Mouse (Mus musculus): ENCODE measurements around the gene Gm10142.
A peak's percentile ranks its signal among the peaks of the same experiment; 100 is the strongest.
"Not testable (repeated sequence)": the region's sequence is repeated elsewhere in the genome, so short reads cannot be mapped to it uniquely, and the experiment has no call there.

Gene Gm10142

DNA sequence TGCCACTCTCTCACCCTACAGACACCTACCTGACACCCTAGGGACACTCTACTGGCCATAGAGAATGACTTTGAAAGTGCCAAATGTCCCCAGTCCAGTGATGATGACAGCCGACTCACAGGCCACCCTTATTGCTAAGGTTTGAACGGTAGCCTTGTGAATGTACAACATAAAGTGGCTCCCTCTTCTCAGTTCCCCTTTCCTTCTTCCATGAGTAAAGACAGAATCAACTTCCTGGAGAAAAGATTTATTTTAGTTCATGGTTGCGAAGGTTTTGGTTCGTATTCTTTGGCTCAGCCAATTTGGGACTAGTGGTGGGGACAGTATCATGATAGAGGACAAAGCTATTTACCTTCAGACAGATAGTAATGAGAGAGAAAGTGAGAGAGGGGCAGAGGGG, 23.3 kb downstream of the Gm10142 start:
- no peak for DNase-seq (ENCODE audit: low read depth, low spot score)

- not testable (repeated sequence) for DNase-seq (ENCODE audit: low read depth, low spot score)
These were observed 26.5 kb downstream of the Gm10142 start, which contains the start of gene Gm18596 for GRCm38 (mm10) chr10:77741924-77742688. Gene Gm18596, minus strand, starts transcription at chr10:77742638.

DNA sequence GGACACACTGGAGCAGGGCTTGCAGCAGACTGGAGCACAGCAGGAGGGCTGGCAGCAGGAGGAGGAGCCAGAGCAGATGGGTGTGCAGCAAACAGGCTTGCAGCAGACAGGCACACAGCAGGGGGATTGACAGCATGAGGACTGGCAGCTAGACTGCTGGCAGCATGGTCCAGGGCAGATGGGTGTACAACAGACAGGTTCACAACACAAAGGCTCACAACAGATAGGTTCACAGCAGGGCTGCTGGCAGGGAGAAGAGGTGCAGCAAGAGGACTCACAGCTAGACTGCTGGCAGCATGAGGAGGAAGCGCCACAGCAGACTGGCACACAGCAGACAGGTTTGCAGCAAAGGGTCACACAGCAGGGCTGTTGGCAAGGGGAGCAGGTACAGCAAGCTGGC, 35.1 kb downstream of the Gm10142 start:
- DNase-seq (ENCODE audit: low read depth, low spot score), result not testable (repeated sequence)

DNA sequence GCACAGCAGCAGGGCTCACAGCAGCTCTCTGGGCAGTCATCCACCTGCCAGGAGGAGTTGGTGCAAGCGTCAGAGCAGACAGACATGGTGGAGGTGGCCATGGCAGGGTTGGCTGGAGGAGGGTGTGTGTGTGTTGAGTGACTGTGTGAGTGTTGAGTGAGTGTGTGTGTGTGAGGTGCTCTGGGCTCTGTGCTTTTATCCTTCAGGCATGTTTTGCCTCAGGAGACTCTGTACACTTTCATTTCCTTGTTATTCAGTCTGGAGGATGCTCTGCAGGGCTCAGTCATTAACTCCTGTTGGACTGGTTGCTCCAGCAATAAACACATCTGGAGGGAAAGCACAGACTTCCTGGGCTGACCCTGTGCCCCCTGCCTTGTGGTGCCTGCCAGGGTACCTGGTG, 35.6 kb downstream of the Gm10142 start, which contains the start of gene Gm9736:
Gene Gm9736, minus strand, starts transcription at position 101 of the 400 bp plus-strand sequence.
- not testable (repeated sequence) for DNase-seq (ENCODE audit: low read depth, low spot score)

GRCm38 (mm10) chr10:77752312-77752711, 36.7 kb downstream of the Gm10142 start:
- DNase-seq (ENCODE audit: low read depth, low spot score), result not testable (repeated sequence)

GRCm38 (mm10) chr10:77753448-77753847, 37.8 kb downstream of the Gm10142 start:
- DNase-seq (ENCODE audit: low read depth, low spot score), result peak; percentile 28

DNA sequence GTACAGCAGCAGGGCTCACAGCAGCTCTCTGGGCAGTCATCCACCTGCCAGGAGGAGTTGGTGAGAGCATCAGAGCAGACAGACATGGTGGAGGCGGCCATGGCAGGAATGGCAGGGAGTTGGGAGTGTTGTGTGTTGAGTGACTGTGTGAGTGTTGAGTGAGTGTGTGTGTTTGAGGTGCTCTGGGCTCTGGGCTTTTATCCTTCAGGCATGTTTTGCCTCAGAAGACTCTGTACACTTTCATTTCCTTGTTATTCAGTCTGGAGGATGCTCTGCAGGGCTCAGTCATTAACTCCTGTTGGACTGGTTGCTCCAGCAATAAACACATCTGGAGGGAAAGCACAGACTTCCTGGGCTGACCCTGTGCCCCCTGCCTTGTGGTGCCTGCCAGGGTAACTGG, 44.0 kb downstream of the Gm10142 start, which contains the start of gene Gm3233:
Gene Gm3233, minus strand, starts transcription at position 101 of the 400 bp plus-strand sequence.
- DNase-seq (ENCODE audit: low read depth, low spot score), result not testable (repeated sequence)

All from ES-CJ7 (cell line).